Mouse (Mus musculus): ENCODE results near the gene Foxc2. TPM values are rescaled to one million over a fixed set of nuclear protein-coding genes. Genes with fewer than 3 reads are reported as not detected.
"Not testable (repeated sequence)": the region's sequence is repeated elsewhere in the genome, so short reads cannot be mapped to it uniquely, and the experiment has no call there.

Gene Foxc2
- total RNA-seq, 2 experiments from 2014 or later: not detected

DNA sequence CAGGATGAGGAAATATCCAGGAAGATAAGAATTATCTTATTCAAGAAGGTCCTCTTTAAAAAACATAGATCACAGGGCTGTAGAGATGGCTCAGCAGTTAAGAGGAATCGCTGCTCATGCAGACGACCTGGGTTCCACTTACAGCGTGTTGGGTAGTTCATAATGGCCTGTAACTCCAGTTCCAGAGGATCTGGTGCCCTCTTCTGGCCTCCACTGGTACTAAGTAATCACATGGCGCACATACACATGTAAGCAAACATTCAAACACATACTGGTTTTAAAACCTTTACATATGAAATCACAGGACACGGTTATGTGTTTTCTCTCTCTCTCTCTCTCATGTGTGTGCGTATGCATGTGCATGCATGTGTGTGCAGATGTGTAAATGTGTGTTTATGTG is 20.9 kb downstream of the Foxc2 start:
- ATAC-seq (replicated peaks; ENCODE audit: poor library complexity): no peak

DNA sequence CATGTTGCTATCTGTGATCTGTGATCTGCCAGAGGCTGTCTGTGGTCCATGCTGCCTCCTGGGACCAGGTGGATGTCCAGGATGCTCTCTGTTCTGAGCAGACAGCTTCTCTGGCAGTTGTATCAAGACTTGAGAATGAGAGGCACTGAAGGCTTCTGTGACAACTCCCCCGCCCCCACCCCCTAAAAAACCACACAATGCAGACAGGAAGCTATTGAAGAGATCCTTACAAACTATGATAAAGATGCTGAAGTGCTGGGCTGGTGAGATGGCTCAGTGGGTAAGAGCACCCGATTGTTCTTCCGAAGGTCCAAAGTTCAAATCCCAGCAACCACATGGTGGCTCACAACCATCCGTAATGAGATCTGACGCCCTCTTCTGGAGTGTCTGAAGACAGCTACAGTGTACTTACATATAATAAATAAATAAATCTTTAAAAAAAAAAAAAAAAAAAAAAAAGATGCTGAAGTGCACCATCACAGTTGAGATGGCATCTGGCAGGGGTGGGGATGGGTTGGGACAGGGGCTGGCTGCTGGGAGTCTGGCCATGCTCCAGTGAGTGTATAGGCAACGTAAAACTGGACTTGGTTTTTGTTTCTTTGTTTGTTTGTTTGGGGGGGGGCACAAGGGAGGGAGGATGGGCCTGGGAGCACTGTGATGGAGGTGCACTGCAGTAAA is 29.6 kb downstream of the Foxc2 start:
- not testable (repeated sequence) for ATAC-seq (replicated peaks; ENCODE audit: poor library complexity)

DNA sequence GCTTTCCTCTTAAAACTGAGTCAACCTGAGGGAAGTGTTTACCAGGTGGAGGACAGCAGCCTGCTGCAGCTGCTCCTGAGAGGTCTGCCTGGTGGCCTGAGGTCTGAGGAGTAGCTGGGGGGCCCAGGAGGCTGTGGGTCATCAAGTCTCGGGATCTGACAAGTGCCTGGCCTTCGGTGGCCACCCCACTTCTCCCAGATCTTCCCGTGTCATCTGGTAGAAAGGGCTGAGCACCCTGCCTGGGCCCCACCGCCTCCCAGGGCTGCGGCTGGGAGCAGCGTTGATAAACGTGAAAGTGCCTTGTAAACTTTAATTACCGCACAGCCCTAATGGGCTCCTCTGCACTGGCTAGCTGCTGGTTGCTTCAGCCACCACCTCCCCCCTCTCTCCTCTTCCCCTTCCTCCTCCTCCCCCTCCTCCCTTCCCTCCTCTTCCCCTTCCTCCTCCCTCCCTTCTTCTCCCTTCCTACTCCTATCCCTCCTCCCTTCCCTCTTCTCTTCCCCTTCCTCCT is 32.7 kb downstream of the Foxc2 start:
- ATAC-seq (replicated peaks; ENCODE audit: poor library complexity): no peak

DNA sequence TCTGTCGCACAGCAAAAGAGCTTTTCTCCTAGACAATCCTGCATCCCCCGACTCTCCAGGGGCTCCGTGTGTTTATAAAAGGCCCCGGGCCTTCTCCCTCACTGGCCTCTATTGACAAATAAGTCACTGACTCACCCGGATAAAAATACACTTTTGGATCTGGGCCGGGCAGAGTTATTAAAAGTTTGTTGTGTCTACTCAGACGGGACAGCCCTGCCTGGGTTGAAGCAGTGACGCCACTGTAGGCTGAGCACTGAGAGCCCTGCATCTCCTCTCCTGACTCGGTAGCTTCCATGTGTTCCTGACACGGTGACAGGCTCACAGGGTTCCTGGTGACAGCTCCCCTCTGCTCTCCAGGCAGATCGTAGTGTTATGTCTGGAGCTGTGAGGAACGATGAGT is 36.4 kb downstream of the Foxc2 start:
- ATAC-seq (replicated peaks; ENCODE audit: poor library complexity): no peak

DNA sequence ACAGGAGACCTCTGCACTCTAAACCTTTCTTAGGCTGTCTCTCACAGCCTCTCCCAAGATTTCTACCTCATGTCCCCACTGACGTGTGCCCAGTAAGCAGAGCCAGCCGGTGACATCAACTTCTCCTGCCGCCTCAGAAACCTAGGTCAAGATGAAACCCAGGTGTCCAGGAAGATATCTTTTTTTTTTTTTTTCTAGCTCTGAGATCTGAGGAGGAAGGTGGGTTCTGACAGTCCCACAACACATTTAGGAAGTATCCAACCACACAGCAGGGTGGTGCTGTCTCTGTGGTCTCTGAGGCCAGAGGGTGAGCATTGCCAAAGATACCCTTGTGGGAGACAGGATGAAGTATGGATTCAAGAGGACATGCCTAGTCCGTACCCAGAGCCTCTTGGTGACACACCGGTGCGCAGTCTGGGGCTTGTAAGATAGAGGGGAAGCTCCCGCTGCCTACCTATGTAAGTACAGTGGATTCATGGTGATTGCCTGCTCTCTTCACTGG is 41.1 kb downstream of the Foxc2 start:
- 0 out of 2 replicates have a peak, but pooled peaks have one; percentile 21 for ATAC-seq (replicated peaks; ENCODE audit: poor library complexity)

DNA sequence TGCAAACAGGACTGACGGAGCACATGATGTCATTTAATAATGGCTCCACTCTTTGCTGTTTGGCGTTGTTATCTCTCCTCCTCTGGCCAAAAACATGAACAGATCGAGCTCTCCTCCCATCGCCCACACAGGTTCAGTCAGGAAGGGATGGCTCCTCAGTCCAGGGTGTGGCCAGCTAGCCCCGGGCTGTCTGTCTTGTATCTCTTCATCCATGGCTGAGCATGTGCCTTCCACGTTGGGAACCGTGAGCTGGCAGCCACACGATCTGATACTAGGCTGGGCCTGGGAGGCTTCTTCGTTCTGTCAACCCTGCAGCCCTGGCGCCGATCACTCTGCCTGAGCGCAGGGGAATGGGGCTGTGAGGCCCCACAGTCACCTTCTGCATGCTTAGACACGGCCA is 42.8 kb downstream of the Foxc2 start:
- ATAC-seq (replicated peaks; ENCODE audit: poor library complexity): peak; percentile 40; the same call in 1 of the 2 replicates

DNA sequence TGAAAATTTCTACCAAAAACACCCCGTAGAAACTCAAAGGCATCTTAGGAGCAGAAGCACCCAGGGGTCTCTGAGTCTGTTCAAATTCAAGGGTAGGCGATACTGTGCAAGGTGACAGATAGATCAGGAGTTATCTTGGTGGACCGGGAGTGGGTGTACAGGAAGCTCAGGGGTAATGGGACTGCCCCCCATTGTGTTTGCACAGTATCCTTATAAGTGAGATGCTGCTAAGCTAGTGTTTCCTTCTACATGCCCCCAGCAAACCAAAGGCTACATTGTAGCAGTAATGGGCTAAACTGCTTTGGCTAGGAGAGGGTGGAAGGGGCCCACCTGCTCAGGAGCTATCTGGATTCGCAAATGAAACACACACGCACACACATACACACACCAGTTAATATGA is 45.5 kb downstream of the Foxc2 start:
- ATAC-seq (replicated peaks; ENCODE audit: poor library complexity): no peak

DNA sequence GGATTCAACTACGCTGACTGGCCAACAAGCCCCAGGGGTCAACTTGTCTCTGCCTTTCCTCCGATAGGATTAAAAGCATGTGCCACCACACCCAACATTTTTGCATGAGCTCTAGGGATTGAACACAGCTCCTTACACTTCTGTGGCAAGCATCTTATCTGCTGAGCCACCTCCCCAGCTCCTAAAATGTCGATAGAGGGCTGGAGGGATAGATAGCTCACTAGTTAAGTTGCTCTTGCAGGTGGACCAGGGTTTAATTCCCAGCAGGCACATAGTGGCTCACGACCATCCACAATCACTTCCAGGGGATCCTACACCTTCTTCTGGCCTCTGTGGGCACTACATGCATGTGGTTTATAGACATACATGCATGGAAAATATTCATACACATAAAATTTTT is 46.4 kb downstream of the Foxc2 start:
- ATAC-seq (replicated peaks; ENCODE audit: poor library complexity): no peak

DNA sequence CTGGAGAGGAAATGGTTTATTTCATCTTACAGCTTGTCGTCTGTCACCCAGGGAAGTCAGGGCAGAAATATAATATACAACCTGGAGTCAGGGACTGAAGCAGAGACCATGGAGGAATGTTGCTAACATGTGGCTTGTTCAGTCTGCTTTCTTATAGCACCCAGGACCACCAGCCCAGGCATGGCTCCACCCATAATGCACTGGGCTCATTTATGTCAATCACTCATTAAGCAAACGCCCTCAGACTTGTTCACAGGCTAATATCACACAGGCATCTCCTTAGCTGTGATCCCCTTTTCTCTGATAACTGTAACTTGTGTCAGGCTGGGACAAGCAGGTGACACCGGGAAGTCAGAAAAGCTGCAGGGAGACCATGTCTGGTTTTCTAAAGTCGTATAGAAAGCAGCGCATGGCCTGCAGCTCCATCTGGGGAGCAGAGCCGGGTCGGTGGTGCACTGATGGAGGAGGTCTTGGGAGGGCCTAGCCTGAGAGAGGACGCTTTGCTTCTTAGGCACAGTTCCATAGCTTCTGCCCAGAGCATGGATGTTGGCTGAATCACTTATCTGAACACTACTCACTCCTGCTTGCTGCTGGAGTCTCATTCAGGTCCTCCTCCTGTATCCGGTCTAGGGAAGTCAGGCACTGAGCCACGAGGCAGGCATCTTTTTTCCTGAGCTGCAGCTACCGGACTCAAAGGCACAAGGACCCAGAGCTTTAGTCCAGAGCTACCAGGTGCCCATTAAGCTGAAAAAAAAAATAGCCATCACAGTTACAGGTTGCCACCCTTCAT is 47.1 kb downstream of the Foxc2 start:
- no peak for ATAC-seq (replicated peaks; ENCODE audit: poor library complexity)

DNA sequence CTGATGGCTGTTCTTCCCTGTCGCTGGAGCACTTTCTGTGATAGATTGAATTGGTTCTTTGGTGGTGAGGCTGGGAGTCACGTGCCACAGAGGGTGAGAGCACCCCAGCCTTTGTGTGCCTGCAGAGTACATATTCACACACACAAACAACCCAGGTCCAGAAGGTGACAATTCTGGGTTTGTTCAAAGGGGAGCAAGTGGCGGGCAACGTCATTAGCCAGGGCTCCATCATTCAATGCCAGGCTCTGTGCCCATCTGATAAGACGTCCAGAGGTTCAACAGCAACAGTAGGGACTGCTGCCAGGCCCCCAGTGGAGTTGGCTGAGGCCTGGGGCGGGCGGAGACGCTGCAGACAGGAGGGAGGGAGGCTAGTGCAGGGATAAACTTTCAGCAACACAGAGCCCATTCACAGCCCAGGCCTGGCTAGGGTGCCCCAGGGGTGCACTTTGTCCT is 48.1 kb downstream of the Foxc2 start:
- peak; percentile 84 for ATAC-seq (replicated peaks; ENCODE audit: poor library complexity)

DNA sequence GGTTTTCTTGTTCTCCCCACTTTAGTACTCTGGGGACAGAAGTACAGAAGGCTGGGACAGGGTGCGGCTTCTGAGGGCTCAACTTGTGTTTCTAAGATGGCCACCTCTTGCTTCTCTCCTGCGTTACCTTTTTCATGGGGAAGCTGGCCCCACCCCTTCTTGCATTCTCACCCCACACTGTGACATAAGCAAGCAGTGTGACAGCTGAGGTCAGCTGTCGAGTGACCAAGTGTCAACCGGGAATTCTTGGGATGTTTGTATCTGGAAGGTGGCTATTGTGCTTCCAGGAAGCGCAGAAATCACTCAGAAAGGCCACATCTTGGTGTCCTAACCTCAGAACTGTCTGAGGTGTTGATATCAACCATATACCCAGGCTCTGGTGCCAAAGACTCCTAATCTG is 52.1 kb downstream of the Foxc2 start:
- ATAC-seq (replicated peaks; ENCODE audit: poor library complexity): no peak

Other genes with a start within 250 kb of the Foxc2 start
- gene Foxf1, start 31.8 kb upstream of the Foxc2 start, total RNA-seq (2015): not detected in 2 replicates
- gene Foxf1, start 31.8 kb upstream of the Foxc2 start, total RNA-seq (2017): not detected in 2 replicates
- 13.9 and 17.4 TPM in 2 replicates for gene Mthfsd, start 7.8 kb upstream of the Foxc2 start, total RNA-seq (2015)
- gene Mthfsd, start 7.8 kb upstream of the Foxc2 start, total RNA-seq (2017): 20.9 and 21.8 TPM in 2 replicates
- not detected in 2 replicates for gene Foxl1, start 11.8 kb downstream of the Foxc2 start, total RNA-seq (2015)
- gene Foxl1, start 11.8 kb downstream of the Foxc2 start, total RNA-seq (2017): not detected in 2 replicates